Mouse (Mus musculus) E14TG2a.4 (cell line): Measurements from ENCODE around the gene Gstt1.

Experiments used
- CTCF ChIP-seq: conservative IDR thresholded peaks from 2 replicates; pipeline ENCODE4 v1.5.1; 2014; ENCODE audit warnings: low read length
- POU5F1 ChIP-seq: IDR thresholded peaks from 2 replicates; pipeline ENCODE4 v1.6.1; 2014; ENCODE audit warnings: low read length, borderline replicate concordance

GRCm38 (mm10) chr10:75740866-75741265 lies 57.5 kb downstream of the Gstt1 start:
- TF ChIP-seq CTCF: no peak
- no peak for TF ChIP-seq POU5F1
